Mouse (Mus musculus): ENCODE results near the gene Gjb5.

- no peak for TF ChIP-seq CTCF (IDR thresholded peaks at IDR 0.05; ENCODE audit: low read depth, low read length)
- no peak for TF ChIP-seq POLR2A (IDR thresholded peaks at IDR 0.05; ENCODE audit: borderline replicate concordance, low read depth, low read length)
These were observed 16.7 kb upstream of the Gjb5 start for GRCm38 (mm10) chr4:127374645-127375044.

All from bone marrow macrophage, adult 2 months (primary cell).